Mouse (Mus musculus): ENCODE measurements around the gene Ube2f.

Gene Ube2f

GRCm38 (mm10) chr1:91249564-91250414, at the start of gene Ube2f:
Gene Ube2f (plus strand): TSS chr1:91250304.
- in situ Hi-C loops (cut with MboI; ENCODE audit: low pct_unique_long_range_greater_than_20kb in 1 of 2, low sequenced_read_pairs in 2 of 2, unreplicated experiment in 1 of 2) = no loop called here

- in situ Hi-C loops (cut with MboI; ENCODE audit: low pct_unique_long_range_greater_than_20kb in 1 of 2, low sequenced_read_pairs in 2 of 2, unreplicated experiment in 1 of 2) = no loop called here
Measured at GRCm38 (mm10) chr1:91201122-91201521, 49.0 kb upstream of the Ube2f start.

- in situ Hi-C loops (cut with MboI; ENCODE audit: low pct_unique_long_range_greater_than_20kb in 1 of 2, low sequenced_read_pairs in 2 of 2, unreplicated experiment in 1 of 2) = no loop called here
Measured at GRCm38 (mm10) chr1:91204221-91204765, 45.8 kb upstream of the Ube2f start.

GRCm38 (mm10) chr1:91205651-91206050, 44.5 kb upstream of the Ube2f start:
- in situ Hi-C loops (cut with MboI; ENCODE audit: low pct_unique_long_range_greater_than_20kb in 1 of 2, low sequenced_read_pairs in 2 of 2, unreplicated experiment in 1 of 2) = no loop called here

- in situ Hi-C loops (cut with MboI; ENCODE audit: low pct_unique_long_range_greater_than_20kb in 1 of 2, low sequenced_read_pairs in 2 of 2, unreplicated experiment in 1 of 2) = no loop called here
Measured at GRCm38 (mm10) chr1:91206336-91206735, 43.8 kb upstream of the Ube2f start.

- in situ Hi-C loops (cut with MboI; ENCODE audit: low pct_unique_long_range_greater_than_20kb in 1 of 2, low sequenced_read_pairs in 2 of 2, unreplicated experiment in 1 of 2) = no loop called here
Measured at GRCm38 (mm10) chr1:91206873-91207272, 43.2 kb upstream of the Ube2f start.

GRCm38 (mm10) chr1:91207334-91208074, 42.6 kb upstream of the Ube2f start:
- in situ Hi-C loops (cut with MboI; ENCODE audit: low pct_unique_long_range_greater_than_20kb in 1 of 2, low sequenced_read_pairs in 2 of 2, unreplicated experiment in 1 of 2) = no loop called here

- in situ Hi-C loops (cut with MboI; ENCODE audit: low pct_unique_long_range_greater_than_20kb in 1 of 2, low sequenced_read_pairs in 2 of 2, unreplicated experiment in 1 of 2) = no loop called here
Measured at GRCm38 (mm10) chr1:91209343-91209742, 40.8 kb upstream of the Ube2f start.

GRCm38 (mm10) chr1:91209785-91210184, 40.3 kb upstream of the Ube2f start:
- in situ Hi-C loops (cut with MboI; ENCODE audit: low pct_unique_long_range_greater_than_20kb in 1 of 2, low sequenced_read_pairs in 2 of 2, unreplicated experiment in 1 of 2) = loop anchor here in 1 of 2 experiments (10.0 kb wide), 1 partner anchor 235 kb away; no protein-coding TSS in a partner anchor

- in situ Hi-C loops (cut with MboI; ENCODE audit: low pct_unique_long_range_greater_than_20kb in 1 of 2, low sequenced_read_pairs in 2 of 2, unreplicated experiment in 1 of 2) = loop anchor here in 1 of 2 experiments (10.0 kb wide), 1 partner anchor 236 kb away; no protein-coding TSS in a partner anchor
Measured at GRCm38 (mm10) chr1:91211099-91211498, 39.0 kb upstream of the Ube2f start.

GRCm38 (mm10) chr1:91211591-91212008, 38.5 kb upstream of the Ube2f start:
- in situ Hi-C loops (cut with MboI; ENCODE audit: low pct_unique_long_range_greater_than_20kb in 1 of 2, low sequenced_read_pairs in 2 of 2, unreplicated experiment in 1 of 2) = loop anchor here in 1 of 2 experiments (10.0 kb wide), 1 partner anchor 237 kb away; no protein-coding TSS in a partner anchor

GRCm38 (mm10) chr1:91215264-91215663, 34.8 kb upstream of the Ube2f start:
- in situ Hi-C loops (cut with MboI; ENCODE audit: low pct_unique_long_range_greater_than_20kb in 1 of 2, low sequenced_read_pairs in 2 of 2, unreplicated experiment in 1 of 2) = loop anchor here in 1 of 2 experiments (10.0 kb wide), 1 partner anchor 240 kb away; no protein-coding TSS in a partner anchor

- in situ Hi-C loops (cut with MboI; ENCODE audit: low pct_unique_long_range_greater_than_20kb in 1 of 2, low sequenced_read_pairs in 2 of 2, unreplicated experiment in 1 of 2) = loop anchor here in 1 of 2 experiments (10.0 kb wide), 1 partner anchor 241 kb away; no protein-coding TSS in a partner anchor
Measured at GRCm38 (mm10) chr1:91215981-91216380, 34.1 kb upstream of the Ube2f start.

- in situ Hi-C loops (cut with MboI; ENCODE audit: low pct_unique_long_range_greater_than_20kb in 1 of 2, low sequenced_read_pairs in 2 of 2, unreplicated experiment in 1 of 2) = loop anchor here in 1 of 2 experiments (10.0 kb wide), 1 partner anchor 242 kb away; no protein-coding TSS in a partner anchor
Measured at GRCm38 (mm10) chr1:91216504-91217267, 33.4 kb upstream of the Ube2f start.

GRCm38 (mm10) chr1:91219641-91220321, 30.3 kb upstream of the Ube2f start:
- in situ Hi-C loops (cut with MboI; ENCODE audit: low pct_unique_long_range_greater_than_20kb in 1 of 2, low sequenced_read_pairs in 2 of 2, unreplicated experiment in 1 of 2) = loop anchor here in 1 of 2 experiments (10.0 kb wide), 1 partner anchor 245 kb away; no protein-coding TSS in a partner anchor

GRCm38 (mm10) chr1:91220322-91220672, 29.8 kb upstream of the Ube2f start:
- in situ Hi-C loops (cut with MboI; ENCODE audit: low pct_unique_long_range_greater_than_20kb in 1 of 2, low sequenced_read_pairs in 2 of 2, unreplicated experiment in 1 of 2) = no loop called here

- in situ Hi-C loops (cut with MboI; ENCODE audit: low pct_unique_long_range_greater_than_20kb in 1 of 2, low sequenced_read_pairs in 2 of 2, unreplicated experiment in 1 of 2) = no loop called here
Measured at GRCm38 (mm10) chr1:91226562-91226961, 23.5 kb upstream of the Ube2f start.

Measured in mouse embryonic stem cell (cell line).